Mouse (Mus musculus) ES-E14 (cell line): Measurements from ENCODE around the gene Gphb5. TPM values are rescaled to one million over a fixed set of nuclear protein-coding genes. Genes with fewer than 3 reads are reported as not detected.

Source experiments
- DNase-seq: peaks from one replicate; pipeline ENCODE4 v3.0.0-alpha.2; 2013; ENCODE audit warnings: low read depth, low spot score
- H3K27ac ChIP-seq: 2 replicates; pipeline ENCODE4 v1.5.1; 2012; ENCODE audit warnings: low read depth, mild to moderate bottlenecking, low read length, moderate library complexity, mixed read lengths; ENCODE audit not compliant: poor library complexity, insufficient read depth, severe bottlenecking
- H3K36me3 ChIP-seq: 2 replicates; pipeline ENCODE4 v1.6.1; 2012; ENCODE audit warnings: mild to moderate bottlenecking, low read length, moderate library complexity, mixed read lengths; ENCODE audit not compliant: control insufficient read depth, poor library complexity, insufficient read depth, severe bottlenecking
- H3K4me1 ChIP-seq, 2 experiments: fragments of 150-350 bp in 1 of 2; sonication (generic) in 1 of 2; 2 replicates each; pipeline ENCODE4 v1.6.1; 2012; ENCODE audit warnings: low read length in 2 of 2, mild to moderate bottlenecking in 1 of 2, mixed read lengths in 1 of 2; ENCODE audit not compliant: control insufficient read depth in 2 of 2, insufficient read depth in 2 of 2, poor library complexity in 1 of 2
- H3K4me3 ChIP-seq, 2 experiments: fragments of 150-350 bp in 1 of 2; sonication (generic) in 1 of 2; 2 replicates each; pipeline ENCODE4 v1.5.1; 2012; ENCODE audit warnings: low read length in 2 of 2, low read depth in 1 of 2, mild to moderate bottlenecking in 1 of 2, mixed read lengths in 1 of 2; ENCODE audit not compliant: insufficient read depth in 1 of 2, poor library complexity in 1 of 2, severe bottlenecking in 1 of 2
- H3K9ac ChIP-seq: 2 replicates; pipeline ENCODE4 v1.6.1; 2012; ENCODE audit warnings: low read depth, mild to moderate bottlenecking, low read length, mixed read lengths; ENCODE audit not compliant: poor library complexity, insufficient read depth, severe bottlenecking
- H3K9me3 ChIP-seq: fragments of 150-350 bp; sonication (generic); 2 replicates; pipeline ENCODE4 v1.6.1; 2012; ENCODE audit warnings: low read depth, mild to moderate bottlenecking, low read length; ENCODE audit not compliant: control insufficient read depth, insufficient read depth
- CHD2 ChIP-seq: IDR thresholded peaks from 2 replicates; pipeline ENCODE4 v1.6.1; 2014; ENCODE audit warnings: mild to moderate bottlenecking, low read depth, low read length, inconsistent platforms
- HCFC1 ChIP-seq: IDR thresholded peaks from 2 replicates; pipeline ENCODE4 v1.6.1; 2012; ENCODE audit warnings: low read length, inconsistent platforms, borderline replicate concordance; ENCODE audit not compliant: insufficient read depth
- MAFK ChIP-seq: IDR thresholded peaks from 2 replicates; pipeline ENCODE4 v1.6.1; 2014; ENCODE audit warnings: mild to moderate bottlenecking, low read depth, low read length, inconsistent platforms; ENCODE audit not compliant: insufficient read depth
- ZC3H11A ChIP-seq: IDR thresholded peaks from 2 replicates; pipeline ENCODE4 v1.6.1; 2012; ENCODE audit warnings: low read depth, mild to moderate bottlenecking, inconsistent platforms, low read length, borderline replicate concordance
- ZNF384 ChIP-seq: IDR thresholded peaks from 2 replicates; pipeline ENCODE4 v1.6.1; 2012; ENCODE audit warnings: low read depth, low read length, inconsistent platforms
- in situ Hi-C, 2 experiments: fragments of 600-800 bp; cut with MboI; formaldehyde crosslinking; loops; one replicate each; pipeline ENCODE4 v1.15.1; 2025; ENCODE audit warnings: low sequenced_read_pairs in 2 of 2, inconsistent platforms in 1 of 2; ENCODE audit not compliant: unreplicated experiment in 2 of 2
- total RNA-seq: library from RNA; depleted of rRNA; stranded (reverse); fragments of 300-350 nt; gene quantifications from 2 replicates; pipeline ENCODE4 v1.2.3, GENCODE M21; 2012

The Gphb5 gene
- total RNA-seq, 1 experiment: not detected

GRCm38 (mm10) chr12:75412964-75413363 is 3.6 kb downstream of the Gphb5 start:
- DNase-seq: no peak
- no peak overlapping the region for H3K27ac ChIP-seq

GRCm38 (mm10) chr12:75397077-75397476 is 19.5 kb downstream of the Gphb5 start:
- TF ChIP-seq HCFC1: no peak
- no peak for TF ChIP-seq MAFK
- TF ChIP-seq ZNF384: no peak
- no peak for TF ChIP-seq CHD2
- TF ChIP-seq ZC3H11A: no peak
- Histone ChIP-seq H3K36me3 (no peaks in the 10 kb centered on the region), H3K4me1 (no peaks in the 10 kb centered on the region), H3K27ac (no peak overlapping the region), H3K9ac (no peak overlapping the region), H3K4me3 (no peak overlapping the region), H3K9me3 (no peaks in the 10 kb centered on the region)
- DNase-seq: no peak
- in situ Hi-C loops: loop anchor here (25.0 kb wide), 1 partner anchor 1060 kb away; no protein-coding TSS in a partner anchor

More at GRCm38 (mm10) chr12:75412964-75413363, 3.6 kb downstream of the Gphb5 start:
- Histone ChIP-seq H3K4me1 (no peaks in the 10 kb centered on the region), H3K9me3 (no peaks in the 10 kb centered on the region), H3K4me3 (no peak overlapping the region), H3K9ac (no peak overlapping the region), H3K36me3 (no peaks in the 10 kb centered on the region)
- TF ChIP-seq HCFC1 (no peak), MAFK (no peak), CHD2 (no peak), ZC3H11A (no peak), ZNF384 (no peak)
- in situ Hi-C loops: no loop called here

GRCm38 (mm10) chr12:75396616-75397015 is 20.0 kb downstream of the Gphb5 start:
- no peak for DNase-seq
- no peak overlapping the region for H3K27ac ChIP-seq

GRCm38 (mm10) chr12:75394011-75394773 is 22.4 kb downstream of the Gphb5 start:
- no peak overlapping the region for H3K9ac ChIP-seq
- H3K9me3 ChIP-seq: no peaks in the 10 kb centered on the region
- no peak overlapping the region for H3K4me3 ChIP-seq
- no peak for TF ChIP-seq ZC3H11A
- TF ChIP-seq ZNF384: no peak
- TF ChIP-seq CHD2: no peak
- TF ChIP-seq MAFK: no peak
- TF ChIP-seq HCFC1: no peak
- no peaks in the 10 kb centered on the region for H3K36me3 ChIP-seq
- H3K4me1 ChIP-seq: no peaks in the 10 kb centered on the region
- no peak for DNase-seq
- no peak overlapping the region for H3K27ac ChIP-seq
- in situ Hi-C loops: loop anchor here (25.0 kb wide), 1 partner anchor 1057 kb away; no protein-coding TSS in a partner anchor

More at GRCm38 (mm10) chr12:75396616-75397015, 20.0 kb downstream of the Gphb5 start:
- in situ Hi-C loops: loop anchor here (25.0 kb wide), 1 partner anchor 1059 kb away; no protein-coding TSS in a partner anchor
- TF ChIP-seq HCFC1 (no peak), ZNF384 (no peak), ZC3H11A (no peak), MAFK (no peak), CHD2 (no peak)
- H3K4me3 ChIP-seq: no peak overlapping the region
- no peaks in the 10 kb centered on the region for H3K4me1 ChIP-seq
- no peaks in the 10 kb centered on the region for H3K36me3 ChIP-seq
- no peak overlapping the region for H3K9ac ChIP-seq
- H3K9me3 ChIP-seq: no peaks in the 10 kb centered on the region
